Mouse (Mus musculus): ENCODE results near the gene Inhbe.
A peak's percentile ranks its signal among the peaks of the same experiment; 100 is the strongest.

Gene Inhbe

GRCm38 (mm10) chr10:127346173-127346572 is 8.0 kb downstream of the Inhbe start:
- no peak for DNase-seq (ENCODE audit: low read depth, low spot score)

- no peak for DNase-seq (ENCODE audit: low read depth, low spot score)
These were observed 11.2 kb downstream of the Inhbe start for GRCm38 (mm10) chr10:127343029-127343428.

- peak; percentile 56 for DNase-seq (ENCODE audit: low read depth, low spot score)
These were observed 12.1 kb downstream of the Inhbe start, which contains the start of gene Gli1 for GRCm38 (mm10) chr10:127341891-127342639. Gli1 (minus strand) TSS chr10:127341974.

- DNase-seq (ENCODE audit: low read depth, low spot score): no peak
These were observed 12.9 kb downstream of the Inhbe start for GRCm38 (mm10) chr10:127341360-127341690.

- DNase-seq (ENCODE audit: low read depth, low spot score): no peak
These were observed 13.4 kb downstream of the Inhbe start for GRCm38 (mm10) chr10:127340577-127341359.

GRCm38 (mm10) chr10:127339683-127340576 is 14.3 kb downstream of the Inhbe start:
- DNase-seq (ENCODE audit: low read depth, low spot score): no peak

GRCm38 (mm10) chr10:127338930-127339682 is 15.1 kb downstream of the Inhbe start:
- peak; percentile 81 for DNase-seq (ENCODE audit: low read depth, low spot score)

- DNase-seq (ENCODE audit: low read depth, low spot score): no peak
These were observed 16.6 kb downstream of the Inhbe start for GRCm38 (mm10) chr10:127337536-127338099.

- DNase-seq (ENCODE audit: low read depth, low spot score): no peak
These were observed 17.3 kb downstream of the Inhbe start for GRCm38 (mm10) chr10:127336952-127337351.

GRCm38 (mm10) chr10:127335271-127335670 is 18.9 kb downstream of the Inhbe start:
- no peak for DNase-seq (ENCODE audit: low read depth, low spot score)

GRCm38 (mm10) chr10:127333152-127333551 is 21.1 kb downstream of the Inhbe start:
- DNase-seq (ENCODE audit: low read depth, low spot score): no peak

- DNase-seq (ENCODE audit: low read depth, low spot score): no peak
These were observed 21.9 kb downstream of the Inhbe start for GRCm38 (mm10) chr10:127332211-127332874.

GRCm38 (mm10) chr10:127330212-127330611 is 24.0 kb downstream of the Inhbe start:
- no peak for DNase-seq (ENCODE audit: low read depth, low spot score)

- DNase-seq (ENCODE audit: low read depth, low spot score): no peak
These were observed 26.6 kb downstream of the Inhbe start for GRCm38 (mm10) chr10:127327461-127328145.

- DNase-seq (ENCODE audit: low read depth, low spot score): no peak
These were observed 27.4 kb downstream of the Inhbe start for GRCm38 (mm10) chr10:127326828-127327227.

- DNase-seq (ENCODE audit: low read depth, low spot score): no peak
These were observed 28.0 kb downstream of the Inhbe start for GRCm38 (mm10) chr10:127326017-127326801.

- DNase-seq (ENCODE audit: low read depth, low spot score): no peak
These were observed 28.7 kb downstream of the Inhbe start for GRCm38 (mm10) chr10:127325454-127326016.

GRCm38 (mm10) chr10:127324495-127324894 is 29.7 kb downstream of the Inhbe start:
- DNase-seq (ENCODE audit: low read depth, low spot score): no peak
